Mouse (Mus musculus) fibroblast of lung, adult 2 months (primary cell): ENCODE results near the gene Dctn1.

ENCODE experiments used
- DNase-seq: peaks from one replicate; pipeline ENCODE4 v3.0.0-alpha.2; 2011; ENCODE audit warnings: low read depth

Gene Dctn1

GRCm38 (mm10) chr6:83233306-83233705 lies 67.6 kb downstream of the Dctn1 start:
- no peak for DNase-seq

GRCm38 (mm10) chr6:83234280-83234741 lies 68.6 kb downstream of the Dctn1 start:
- no peak for DNase-seq

DNA sequence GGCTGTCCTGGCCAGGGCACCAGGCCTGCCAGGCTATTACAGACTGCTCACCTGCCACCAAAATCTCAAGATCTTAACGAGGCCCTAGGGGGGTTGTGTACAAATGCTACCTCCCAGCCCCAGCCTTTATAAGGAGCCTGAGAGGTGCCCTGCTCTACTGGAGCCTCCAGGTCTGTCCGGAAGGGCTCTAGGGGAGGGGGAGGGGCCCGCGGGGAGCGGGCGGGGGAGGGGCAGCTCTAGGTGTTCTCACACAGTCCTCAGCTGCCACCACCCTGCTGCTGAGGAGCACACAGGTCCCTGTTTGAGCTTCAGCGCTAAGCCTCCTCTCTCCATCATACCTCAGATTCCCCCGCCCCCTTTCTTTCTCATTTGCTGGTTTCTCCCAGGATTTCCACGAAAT lies 71.4 kb downstream of the Dctn1 start:
- DNase-seq, result no peak

DNA sequence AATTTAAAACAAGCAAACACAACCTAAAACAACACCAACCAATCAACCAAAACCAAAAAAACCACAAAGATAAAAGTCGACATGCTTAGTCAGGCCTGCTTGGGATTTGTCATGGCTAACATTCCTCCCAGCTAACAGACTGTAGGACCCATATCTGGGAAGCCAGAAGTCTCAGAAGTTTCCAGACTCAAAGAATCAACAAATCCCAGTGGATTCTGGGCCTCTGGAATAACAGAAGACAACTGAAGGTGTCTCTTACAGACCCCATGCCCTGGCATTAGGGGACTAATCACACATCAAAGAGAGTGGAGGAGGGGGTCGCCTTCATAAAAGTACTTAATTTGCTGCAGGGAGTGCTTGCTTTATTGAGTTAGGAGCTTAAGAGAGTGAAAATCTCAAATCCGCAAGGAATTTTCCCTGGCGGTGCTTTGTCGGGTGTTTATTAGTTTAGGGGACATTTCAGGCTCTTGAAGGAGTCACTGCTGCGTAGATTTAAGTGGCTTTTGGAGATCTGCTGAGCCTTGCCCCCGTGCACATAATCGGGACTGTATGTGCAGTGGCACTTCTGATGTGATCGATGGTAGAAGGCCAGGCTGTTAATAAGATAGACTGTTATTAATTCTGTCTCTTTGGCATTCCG lies 78.8 kb downstream of the Dctn1 start:
- no peak for DNase-seq

DNA sequence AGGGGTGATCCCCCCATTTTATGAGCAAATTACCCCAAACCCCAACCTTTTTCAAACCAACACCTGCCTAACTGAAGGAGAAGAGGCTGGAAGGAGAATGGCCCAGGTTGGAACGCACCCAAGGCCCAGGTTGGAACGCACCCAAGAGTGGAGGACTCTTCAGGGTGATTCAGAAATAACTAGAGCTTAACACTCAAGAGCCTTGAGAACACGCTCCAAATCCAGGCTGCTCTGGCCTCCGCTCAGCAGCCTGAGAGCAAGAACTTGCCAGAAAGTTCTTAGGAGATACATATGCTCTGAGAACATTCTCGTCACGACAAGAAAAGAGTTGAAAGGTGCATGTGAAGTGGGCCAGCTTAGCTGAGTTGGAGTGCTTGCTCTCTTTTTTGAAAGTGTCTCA lies 79.4 kb downstream of the Dctn1 start:
- DNase-seq, result no peak

DNA sequence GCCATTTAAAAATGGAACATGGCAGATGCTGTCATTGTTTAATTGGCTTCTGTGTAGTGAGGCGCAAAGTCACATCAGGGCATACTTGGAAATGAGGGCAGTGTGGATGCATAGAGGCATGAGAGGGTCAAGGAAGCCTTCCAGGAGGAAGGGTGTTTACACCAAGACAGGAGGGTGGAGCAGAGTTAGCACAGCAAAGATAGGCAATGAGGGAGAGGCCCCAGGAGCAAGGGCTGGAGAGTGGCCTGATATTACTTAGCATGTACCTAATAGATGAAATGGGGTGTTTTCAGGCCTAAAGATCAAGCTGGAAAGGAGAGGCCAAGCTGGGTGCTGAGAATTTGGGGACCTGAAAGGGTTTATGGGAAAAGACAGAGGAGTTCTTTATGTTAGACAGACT lies 80.3 kb downstream of the Dctn1 start:
- no peak for DNase-seq

DNA sequence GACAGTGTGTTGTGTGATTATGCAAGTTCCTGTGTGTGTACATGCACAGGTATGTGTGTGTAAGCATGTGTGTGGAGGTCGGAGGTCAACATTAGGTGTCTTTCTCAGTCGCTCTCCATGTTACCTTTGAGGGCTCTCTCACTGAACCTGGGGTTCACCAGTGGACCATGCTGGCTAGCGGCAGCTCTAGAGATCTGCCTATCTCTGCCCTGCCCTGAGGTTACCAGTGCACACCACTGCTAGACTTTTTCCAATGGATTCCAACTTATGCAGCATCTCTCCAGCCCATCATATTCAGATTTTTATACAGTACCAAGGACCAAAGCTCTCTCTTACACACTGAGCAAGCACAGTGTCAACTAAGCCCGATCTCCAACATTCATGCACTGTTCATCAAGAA lies 81.0 kb downstream of the Dctn1 start:
- DNase-seq, result no peak

- no peak for DNase-seq
Measured at GRCm38 (mm10) chr6:83247153-83247552, 81.4 kb downstream of the Dctn1 start.
